Mouse (Mus musculus) CD4-positive, CD25-positive, alpha-beta regulatory T cell, adult 2 months (primary cell): Measurements from ENCODE around the gene Sdk2.

Source experiments
- DNase-seq: peaks from one replicate; pipeline ENCODE4 v3.0.0-alpha.2; 2012; ENCODE audit warnings: low read depth, low spot score

Gene Sdk2

DNA sequence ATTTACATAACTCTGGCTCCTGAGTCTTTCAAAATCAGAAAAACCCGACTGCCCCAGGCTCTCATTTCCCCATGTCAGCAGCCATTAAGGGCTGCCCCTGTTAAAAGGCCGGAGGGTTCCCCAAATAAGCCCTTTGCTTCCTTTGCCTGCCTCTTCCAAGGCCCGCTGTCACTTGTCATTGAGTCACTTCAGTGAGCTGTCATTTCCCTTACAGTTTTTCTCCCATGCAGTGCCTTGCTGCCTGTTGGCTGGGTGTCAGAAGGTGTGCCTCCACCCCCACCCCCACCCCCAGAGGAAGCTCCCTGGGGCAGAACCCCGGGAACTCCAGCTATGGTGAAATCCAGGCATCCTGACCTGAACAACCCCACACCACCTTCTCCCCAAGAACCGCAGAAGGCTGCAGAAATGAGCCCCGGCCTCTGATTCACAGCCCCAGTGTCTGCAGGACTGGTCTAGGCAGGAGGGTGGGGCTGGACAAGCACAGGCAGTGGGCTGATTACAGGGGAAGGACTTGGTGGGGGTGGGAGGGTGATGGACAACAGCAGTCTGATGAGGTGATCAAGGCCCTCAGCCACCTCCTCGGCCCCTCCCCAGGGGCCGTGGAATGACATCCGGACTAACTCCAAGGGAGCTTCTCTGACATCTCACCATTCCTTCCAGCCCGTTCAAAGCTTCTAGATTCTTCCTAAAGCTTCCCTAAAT lies 300.4 kb downstream of the Sdk2 start:
- no peak for DNase-seq

DNA sequence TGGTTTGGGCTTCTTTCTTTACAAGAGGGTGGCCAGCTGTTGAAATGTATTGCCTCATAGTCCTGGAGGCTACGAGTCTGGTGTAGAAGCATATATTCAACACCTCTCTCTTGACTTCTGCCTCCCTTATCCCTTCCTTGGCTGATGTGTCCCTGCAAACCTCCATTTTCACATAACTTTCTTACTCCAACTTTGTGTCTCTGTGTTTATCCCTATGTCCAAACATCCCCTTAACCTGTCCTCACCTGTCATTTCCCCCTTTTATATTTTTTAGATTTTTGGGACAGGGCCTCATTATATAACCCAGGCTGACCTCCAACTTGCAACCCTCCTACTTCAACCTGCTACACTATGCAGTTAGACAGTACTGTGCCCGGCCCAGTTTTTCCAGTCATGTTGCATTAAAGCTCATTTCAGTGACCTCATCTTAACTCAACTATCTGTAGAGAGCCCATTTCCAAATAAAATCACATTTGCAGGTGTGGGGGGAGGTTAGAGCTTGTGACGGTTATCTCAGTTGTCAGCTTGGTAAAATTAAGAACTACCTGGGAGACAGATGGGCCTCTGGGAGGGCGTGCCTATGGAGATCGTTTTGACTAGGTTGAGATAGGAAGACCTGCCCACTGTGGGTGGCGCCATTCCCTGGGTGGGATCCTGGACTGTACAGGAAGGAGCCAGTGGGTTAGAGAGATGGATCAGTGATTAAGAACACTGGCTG lies 302.6 kb downstream of the Sdk2 start:
- no peak for DNase-seq

DNA sequence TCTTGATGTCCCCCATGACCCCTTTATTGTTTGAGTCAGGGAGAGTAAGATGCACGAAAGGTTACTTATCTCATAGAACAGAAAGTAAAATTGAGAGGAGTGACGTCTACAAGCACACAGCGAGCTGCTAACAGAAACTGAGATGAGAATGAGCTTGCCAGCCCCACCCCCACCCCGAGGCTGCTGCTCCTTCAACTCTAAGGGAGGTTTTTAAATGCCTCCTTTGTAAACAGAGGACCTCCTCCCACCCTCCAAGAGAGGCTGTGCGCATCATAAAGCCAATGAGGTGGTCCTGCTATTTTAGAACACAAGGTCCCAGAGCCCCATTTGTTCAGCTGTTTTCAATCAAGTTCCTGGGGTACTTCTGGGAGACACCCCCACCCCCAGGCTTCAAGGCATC lies 303.4 kb downstream of the Sdk2 start:
- peak; percentile 75 for DNase-seq

GRCm38 (mm10) chr11:113762136-113762797 lies 304.6 kb downstream of the Sdk2 start:
- DNase-seq, result peak; percentile 26

DNA sequence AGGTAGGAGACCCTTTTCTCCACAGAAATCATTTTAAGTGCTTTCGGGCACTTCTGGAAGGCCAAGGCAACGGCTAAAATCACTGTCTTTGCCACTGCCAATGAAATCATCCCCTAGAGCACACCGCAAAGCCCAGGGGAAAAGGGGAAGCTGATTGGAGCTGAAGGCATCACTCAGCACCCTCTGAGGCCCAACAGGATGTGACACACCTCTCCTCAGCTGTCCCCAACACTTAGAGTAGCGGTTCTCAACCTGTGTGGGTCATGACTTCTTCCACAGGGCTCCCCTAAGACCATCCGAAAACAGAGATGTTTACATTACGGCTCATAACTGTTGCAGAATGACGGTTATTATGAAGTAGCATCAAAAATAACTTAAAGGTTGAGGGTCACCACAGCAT lies 305.2 kb downstream of the Sdk2 start:
- DNase-seq, result no peak

- no peak for DNase-seq
Measured at GRCm38 (mm10) chr11:113760476-113760875, 306.4 kb downstream of the Sdk2 start.

- DNase-seq, result no peak
Measured at GRCm38 (mm10) chr11:113758851-113759250, 308.0 kb downstream of the Sdk2 start.

- no peak for DNase-seq
Measured at GRCm38 (mm10) chr11:113756578-113756977, 310.3 kb downstream of the Sdk2 start.

- DNase-seq, result no peak
Measured at GRCm38 (mm10) chr11:113755878-113756277, 311.0 kb downstream of the Sdk2 start.

DNA sequence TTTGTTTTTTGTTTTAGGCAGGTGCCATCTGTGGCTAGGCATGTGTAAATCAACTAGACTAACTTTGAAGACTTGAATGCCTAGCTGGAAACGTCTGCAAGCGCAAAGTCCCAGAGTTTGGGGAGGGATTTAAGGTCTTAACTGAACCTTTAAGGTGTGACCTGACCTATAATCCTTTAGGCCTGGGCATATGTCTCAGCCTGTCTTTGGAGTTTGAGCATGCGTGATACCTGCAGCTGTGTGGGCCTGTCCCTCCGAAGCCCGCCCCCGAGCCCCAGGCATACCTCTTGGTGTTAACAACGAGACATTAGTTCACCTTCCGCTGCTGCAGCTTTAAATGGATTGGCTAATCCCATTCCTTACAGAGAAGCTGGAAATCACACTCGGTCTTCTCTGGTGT lies 312.0 kb downstream of the Sdk2 start:
- DNase-seq, result no peak

DNA sequence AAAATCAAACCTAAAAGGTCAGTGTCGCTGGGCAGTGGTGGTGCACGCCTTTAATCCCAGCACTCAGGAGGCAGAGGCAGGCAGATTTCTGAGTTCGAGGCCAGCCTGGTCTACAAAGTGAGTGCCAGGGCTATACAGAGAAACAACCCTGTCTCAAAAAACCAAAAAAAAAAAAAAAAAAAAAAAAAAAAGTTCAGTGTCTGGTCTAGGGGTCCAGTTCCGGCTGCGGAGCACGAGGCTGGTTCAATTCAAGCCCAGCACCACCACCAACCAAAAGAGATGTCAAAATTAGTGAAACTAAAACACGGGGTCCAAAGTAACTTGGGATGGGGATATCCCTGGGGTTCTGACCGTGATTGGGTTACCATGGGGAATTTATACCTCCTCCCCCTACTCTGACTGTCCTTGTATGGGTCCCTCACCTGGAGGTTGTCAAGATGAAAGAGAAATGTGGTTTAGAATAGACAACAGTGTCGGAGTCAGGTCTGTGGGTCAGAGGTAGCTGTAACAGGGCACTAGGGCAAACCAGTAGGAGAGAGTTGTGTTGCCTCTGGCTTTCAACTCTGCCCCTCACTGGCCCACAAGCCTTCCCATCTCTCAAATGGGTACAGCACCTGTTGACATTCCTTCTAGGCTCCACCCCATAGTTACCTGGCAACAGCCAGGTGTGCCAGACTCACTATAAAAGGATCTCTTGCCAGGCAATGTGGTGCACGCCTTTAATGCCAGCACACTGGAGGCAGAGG lies 314.0 kb downstream of the Sdk2 start:
- no peak for DNase-seq

- DNase-seq, result peak; percentile 67
Measured at GRCm38 (mm10) chr11:113752158-113752661, 314.6 kb downstream of the Sdk2 start.

GRCm38 (mm10) chr11:113751484-113752084 lies 315.3 kb downstream of the Sdk2 start, which contains the start of gene Cdc42ep4:
Cdc42ep4 (minus strand) TSS chr11:113751881.
- DNase-seq, result peak; percentile 95

DNA sequence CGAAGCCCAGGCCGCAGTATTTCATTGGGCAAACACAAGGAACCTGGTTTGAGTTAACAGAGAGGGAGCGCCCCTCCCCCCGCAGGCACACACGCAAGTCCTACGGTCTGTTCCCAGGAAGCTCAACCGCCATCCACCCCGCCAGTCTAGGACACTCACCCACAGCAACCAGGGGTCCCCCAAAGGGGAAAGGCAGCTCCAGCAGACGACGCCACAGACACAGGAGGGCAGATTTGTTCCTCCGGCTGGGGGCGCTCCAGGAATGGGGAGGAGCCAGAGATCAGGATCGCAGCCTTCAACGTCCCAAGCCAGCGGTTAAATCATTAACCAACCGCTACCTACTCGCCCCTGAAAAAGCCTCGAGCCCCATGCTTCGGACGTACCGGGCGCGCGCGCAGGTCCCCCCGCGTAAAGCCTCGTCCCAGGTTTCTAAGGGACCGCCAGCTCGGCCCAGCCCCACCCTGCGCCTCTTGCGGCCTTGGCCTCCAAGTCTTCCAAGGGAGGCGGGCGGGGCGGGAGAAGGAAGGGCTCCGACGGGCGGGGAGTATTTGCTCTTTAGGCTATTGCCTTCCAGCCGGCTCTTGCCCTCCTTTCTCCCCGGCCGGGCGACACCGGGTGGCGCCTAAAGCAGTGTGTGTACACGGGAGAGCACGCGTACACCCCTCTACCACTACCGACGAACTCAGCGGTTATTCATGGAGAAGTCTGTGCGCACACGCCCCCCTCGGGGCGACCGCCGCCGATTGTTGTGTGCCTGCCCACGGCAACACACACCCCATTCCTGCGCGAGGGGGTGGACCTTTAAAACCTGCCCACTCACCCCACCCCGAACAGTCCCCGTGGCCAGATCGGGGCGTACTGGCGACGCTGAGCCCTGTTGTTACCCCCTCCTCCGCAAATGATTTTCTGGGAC lies 316.0 kb downstream of the Sdk2 start:
- peak; percentile 82 for DNase-seq

DNA sequence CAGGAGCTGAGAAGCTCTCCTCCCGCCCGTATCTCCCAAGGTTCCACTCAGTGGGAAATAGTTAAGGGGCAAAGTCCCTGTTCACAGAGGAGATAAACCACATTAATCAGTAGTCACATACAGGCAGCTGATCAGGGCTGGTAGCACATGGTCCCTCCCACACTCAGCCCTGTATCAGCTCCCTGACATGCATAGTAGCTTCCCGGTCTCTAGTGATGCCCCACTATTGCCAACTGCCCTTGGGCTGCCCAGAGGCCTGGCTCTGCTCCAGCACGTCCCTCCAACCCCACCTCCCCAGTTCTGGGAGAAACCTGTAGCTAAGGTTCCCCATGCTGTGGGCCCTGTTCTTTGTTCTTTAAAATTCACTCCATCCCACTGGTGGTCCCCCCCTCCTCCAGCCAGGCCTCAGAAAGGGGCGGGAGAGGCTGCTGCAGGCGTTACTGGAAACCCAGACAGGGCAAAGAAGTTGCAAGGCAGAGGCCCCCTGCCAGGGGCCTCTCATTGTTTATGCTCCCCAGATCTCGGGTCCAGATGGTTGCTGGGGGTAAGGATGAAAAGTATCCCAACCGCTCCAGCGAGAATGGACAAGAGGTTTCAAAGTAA lies 317.0 kb downstream of the Sdk2 start:
- no peak for DNase-seq

DNA sequence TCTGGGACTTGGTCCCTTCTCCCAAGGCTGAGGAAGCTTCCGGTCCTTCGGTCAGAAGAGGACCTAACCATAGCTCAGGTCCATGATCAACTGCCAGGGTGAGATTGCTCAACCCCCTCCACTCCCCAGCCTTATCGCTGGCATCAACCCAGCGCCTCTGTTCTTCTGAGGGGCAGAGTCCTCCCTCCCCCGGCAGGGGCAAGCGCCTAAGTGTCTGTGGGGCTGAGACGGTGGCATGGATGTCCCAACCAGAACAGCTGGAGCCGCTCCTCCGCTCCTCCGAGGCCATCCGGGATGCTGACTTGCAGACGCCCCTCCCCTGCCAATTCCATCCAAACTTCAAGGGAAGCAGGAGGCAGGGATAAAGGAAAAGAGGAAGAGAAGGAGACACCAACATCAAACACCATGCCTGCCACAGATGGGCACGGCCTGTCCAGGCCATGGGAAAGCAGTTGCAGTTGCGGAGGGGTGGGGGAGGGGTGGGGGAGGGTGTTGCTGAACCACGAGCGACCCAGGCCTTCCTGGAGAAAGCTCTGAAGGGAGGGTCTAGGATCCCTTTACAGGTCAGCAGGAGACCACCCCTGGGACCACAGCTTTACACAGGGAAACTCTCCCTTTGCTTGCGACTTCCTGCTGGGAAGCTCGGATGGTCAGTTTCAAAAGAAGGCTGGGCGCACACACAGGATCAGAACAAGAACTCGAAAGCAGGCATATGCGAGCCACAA lies 317.9 kb downstream of the Sdk2 start:
- DNase-seq, result no peak

DNA sequence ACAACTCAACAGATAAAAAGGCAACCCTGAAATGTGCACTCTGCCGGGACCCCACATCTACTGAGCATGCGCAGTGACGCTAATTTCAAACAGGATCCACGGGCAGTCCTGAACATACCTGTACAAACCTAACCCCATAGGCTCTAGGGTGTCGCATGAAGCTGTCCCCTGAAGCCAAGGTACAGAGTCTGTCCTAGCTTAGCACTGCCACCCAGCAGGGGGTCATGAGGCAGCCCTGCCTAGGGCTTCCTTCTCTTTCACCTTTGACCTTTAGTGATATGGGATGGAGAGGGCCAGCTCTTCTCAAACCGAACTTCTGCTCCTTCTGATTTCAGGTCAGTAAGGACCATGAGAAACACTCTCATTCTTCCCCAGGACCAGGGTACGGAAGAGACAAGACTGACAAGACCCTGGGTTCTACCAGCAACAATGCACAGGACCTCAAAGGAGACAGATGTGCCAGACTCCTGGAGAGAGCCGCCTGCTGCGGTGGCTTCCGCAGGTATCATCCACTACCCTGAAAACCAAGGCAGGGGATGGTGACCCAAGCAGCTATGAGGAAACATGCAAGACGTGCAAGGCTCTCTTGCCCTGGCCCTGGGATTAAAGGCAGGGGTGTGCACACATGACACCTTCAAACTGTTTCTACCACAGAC lies 319.0 kb downstream of the Sdk2 start:
- no peak for DNase-seq

DNA sequence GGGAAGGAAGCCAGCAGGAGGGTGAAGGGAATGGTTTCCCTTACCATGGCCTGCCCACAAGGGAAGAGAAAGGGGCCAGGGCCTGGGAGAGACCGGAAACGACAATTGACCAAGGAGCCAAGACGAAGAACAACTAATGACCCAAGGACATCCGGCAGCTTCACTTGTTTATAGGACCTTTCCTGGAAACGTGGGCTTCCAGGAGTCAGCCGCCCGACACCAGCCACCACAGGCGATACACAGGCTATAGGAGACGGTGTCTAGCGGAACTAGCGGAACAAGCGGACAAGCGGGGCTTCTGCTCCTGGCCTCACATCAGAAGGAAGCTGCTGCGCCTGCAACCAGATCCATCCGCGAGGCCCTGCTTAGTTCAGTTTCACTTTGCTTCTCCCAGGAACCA lies 319.8 kb downstream of the Sdk2 start:
- peak; percentile 45 for DNase-seq

DNA sequence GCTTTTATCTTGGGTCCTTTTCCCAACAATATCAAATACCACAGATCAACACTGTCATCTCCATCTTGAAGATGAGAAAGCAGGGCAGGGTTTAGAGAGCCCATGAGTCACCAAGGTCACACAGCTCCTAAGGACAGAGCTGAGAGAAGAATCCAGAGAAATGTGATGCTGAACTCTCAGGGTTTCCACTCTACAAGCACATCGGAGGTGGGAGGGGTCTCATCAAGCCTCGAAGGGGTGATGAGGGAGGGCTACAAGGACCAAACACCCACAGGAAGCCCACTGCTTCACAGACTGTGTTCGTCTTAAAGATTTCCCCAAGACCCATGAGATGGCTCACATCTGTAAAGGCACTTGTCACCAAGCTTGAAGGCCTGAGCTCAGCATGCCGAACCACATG lies 320.9 kb downstream of the Sdk2 start:
- DNase-seq, result no peak
